Mouse (Mus musculus): ENCODE results near the gene Wbp1l. TPM values are rescaled to one million over a fixed set of nuclear protein-coding genes. Genes with fewer than 3 reads are reported as not detected.
A peak's percentile ranks its signal among the peaks of the same experiment; 100 is the strongest.

Wbp1l gene
- polyA plus RNA-seq, 1 experiment, result 16.9 TPM

DNA sequence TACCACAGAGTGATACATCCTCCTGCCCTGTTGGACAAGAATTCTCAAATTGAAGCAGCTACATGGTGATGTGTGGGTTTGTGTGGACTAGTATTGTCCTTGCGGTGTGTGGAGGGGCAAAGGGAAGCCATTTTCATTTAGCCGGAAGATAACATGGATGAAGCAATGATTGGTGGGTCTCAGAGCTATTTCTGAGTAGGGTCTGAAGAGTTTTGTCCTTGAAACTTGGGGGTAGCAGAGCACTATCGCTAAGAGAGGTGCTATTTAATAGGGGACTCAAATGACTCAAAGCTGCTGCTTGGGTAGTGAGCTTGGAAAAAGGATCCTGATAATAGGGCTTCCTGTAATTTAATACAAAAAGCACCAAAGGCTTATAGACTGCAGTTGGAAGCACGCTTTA, 697 bp upstream of the Wbp1l start:
- no peak overlapping the region for H3K4me3 ChIP-seq (ENCODE audit: control insufficient read depth, low read depth, low read length)
- H3K27ac ChIP-seq (ENCODE audit: control insufficient read depth, insufficient read depth, low read depth, low read length), result peak overlapping the region; percentile 46; the same call in 1 of the 2 replicates
- peaks cover 13% of the 10 kb centered on the region for H3K4me1 ChIP-seq (ENCODE audit: control insufficient read depth, insufficient read depth, low read length)
- H3K27me3 ChIP-seq (ENCODE audit: control insufficient read depth, insufficient read depth, low read length), result no peaks in the 10 kb centered on the region
- TF ChIP-seq CTCF (IDR thresholded peaks at IDR 0.05; ENCODE audit: control insufficient read depth, insufficient read depth, insufficient replicate concordance, low read depth, low read length), result no peak
- TF ChIP-seq POLR2A (IDR thresholded peaks at IDR 0.05; ENCODE audit: control insufficient read depth, low read depth, low read length), result no peak
- H3K36me3 ChIP-seq (ENCODE audit: control insufficient read depth, insufficient read depth, low read length), result no peaks in the 10 kb centered on the region

DNA sequence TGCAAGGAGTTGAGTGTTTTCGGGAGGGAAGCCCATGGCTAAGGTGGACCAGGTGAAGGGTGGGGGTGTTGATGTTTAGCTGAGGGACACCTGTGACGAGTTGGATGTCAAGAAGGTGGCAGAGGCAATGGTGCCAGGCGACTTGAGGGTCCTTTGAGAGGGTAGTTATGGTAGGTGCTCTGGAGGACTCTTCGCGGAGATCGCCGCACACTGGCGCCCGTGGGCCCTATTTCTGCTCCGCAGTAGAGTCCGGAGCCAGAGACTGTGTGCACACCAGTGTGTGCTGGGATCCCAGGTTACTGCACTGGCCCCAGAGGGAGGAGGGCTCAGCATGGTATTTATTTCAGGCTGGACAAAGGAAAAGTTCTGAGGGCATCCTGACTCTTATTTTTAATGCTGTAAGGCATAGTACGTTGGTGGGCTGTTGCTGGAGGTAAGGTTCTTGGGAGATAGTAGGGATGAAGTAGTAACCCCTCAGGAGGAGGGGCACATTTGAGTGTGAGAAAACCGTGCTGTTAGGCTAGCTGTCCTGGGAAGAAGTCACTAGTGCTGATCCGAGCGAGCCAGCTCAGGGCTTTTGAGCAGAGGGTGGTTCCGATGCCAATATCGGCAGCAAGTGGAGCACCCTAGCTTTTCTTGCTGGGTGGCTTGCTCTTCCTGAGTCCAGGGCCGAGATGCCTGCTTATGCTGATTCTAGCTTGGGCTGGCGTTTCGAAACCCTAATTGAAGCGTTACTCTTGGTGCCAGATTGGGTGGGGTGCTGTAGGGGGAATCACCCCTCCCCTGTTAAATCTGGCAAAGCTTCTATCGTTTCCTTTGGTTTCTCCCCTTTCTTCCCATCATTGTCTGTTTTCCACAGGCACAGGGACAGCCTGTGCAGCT, 732 bp downstream of the Wbp1l start:
- no peak for TF ChIP-seq CTCF (IDR thresholded peaks at IDR 0.05; ENCODE audit: control insufficient read depth, insufficient read depth, insufficient replicate concordance, low read depth, low read length)
- peak; percentile 14; the same call in 1 of the 2 replicates for TF ChIP-seq POLR2A (IDR thresholded peaks at IDR 0.05; ENCODE audit: control insufficient read depth, low read depth, low read length)
- no peaks in the 10 kb centered on the region for H3K27me3 ChIP-seq (ENCODE audit: control insufficient read depth, insufficient read depth, low read length)
- peak overlapping the region; percentile 32 for H3K27ac ChIP-seq (ENCODE audit: control insufficient read depth, insufficient read depth, low read depth, low read length)
- peak overlapping the region; percentile 91 for H3K4me3 ChIP-seq (ENCODE audit: control insufficient read depth, low read depth, low read length)
- H3K4me1 ChIP-seq (ENCODE audit: control insufficient read depth, insufficient read depth, low read length), result peaks cover 15% of the 10 kb centered on the region
- H3K36me3 ChIP-seq (ENCODE audit: control insufficient read depth, insufficient read depth, low read length), result no peaks in the 10 kb centered on the region

DNA sequence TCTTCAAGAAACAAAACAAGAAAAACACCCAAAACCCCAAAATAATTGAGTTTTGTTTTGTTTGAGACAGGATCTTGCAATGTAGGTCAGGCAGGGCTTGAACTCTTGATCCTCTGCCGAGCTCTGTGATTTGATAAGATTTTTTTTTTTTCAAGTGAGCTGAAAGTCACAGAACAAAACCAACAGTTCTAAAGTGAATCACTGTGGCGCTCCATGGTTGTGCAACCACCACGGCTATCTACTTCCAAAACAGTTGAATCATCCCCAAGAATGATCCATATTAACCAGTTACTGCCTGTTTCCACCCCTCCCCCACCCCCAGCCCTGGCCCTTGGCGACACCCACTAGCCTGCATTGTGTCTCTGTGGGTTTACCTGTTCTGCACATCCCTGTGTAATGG, 1.5 kb downstream of the Wbp1l start:
- H3K4me3 ChIP-seq (ENCODE audit: control insufficient read depth, low read depth, low read length), result no peak overlapping the region; the same call in 1 of the 2 replicates

DNA sequence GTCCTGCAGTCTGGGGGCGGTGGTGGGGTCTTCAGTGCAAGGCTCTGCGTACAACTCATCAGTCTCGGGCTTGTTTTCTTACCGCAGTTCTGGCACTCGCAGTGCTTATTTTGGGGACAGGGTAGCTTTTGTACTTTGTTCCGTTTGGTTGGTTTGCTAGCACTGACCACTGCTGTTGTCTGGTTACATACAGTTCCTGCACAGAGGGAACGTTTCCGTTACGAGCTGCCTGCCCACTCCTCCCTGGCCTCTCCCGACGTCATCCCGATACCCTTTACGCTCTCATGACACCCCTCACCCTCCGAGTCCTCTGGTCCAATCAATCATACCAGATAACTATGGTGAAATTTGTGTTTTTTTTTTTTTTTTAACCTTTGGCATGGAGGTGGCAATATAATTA, 2.6 kb downstream of the Wbp1l start:
- Histone ChIP-seq H3K27ac (ENCODE audit: control insufficient read depth, insufficient read depth, low read depth, low read length) (no peak overlapping the region), H3K36me3 (ENCODE audit: control insufficient read depth, insufficient read depth, low read length) (no peaks in the 10 kb centered on the region), H3K4me3 (ENCODE audit: control insufficient read depth, low read depth, low read length) (no peak overlapping the region), H3K27me3 (ENCODE audit: control insufficient read depth, insufficient read depth, low read length) (no peaks in the 10 kb centered on the region), H3K4me1 (ENCODE audit: control insufficient read depth, insufficient read depth, low read length) (peaks cover 15% of the 10 kb centered on the region)
- TF ChIP-seq CTCF (IDR thresholded peaks at IDR 0.05; ENCODE audit: control insufficient read depth, insufficient read depth, insufficient replicate concordance, low read depth, low read length) (no peak), POLR2A (IDR thresholded peaks at IDR 0.05; ENCODE audit: control insufficient read depth, low read depth, low read length) (no peak)

More for the DNA sequence above, 1.5 kb downstream of the Wbp1l start:
- peaks cover 15% of the 10 kb centered on the region for H3K4me1 ChIP-seq (ENCODE audit: control insufficient read depth, insufficient read depth, low read length)
- H3K36me3 ChIP-seq (ENCODE audit: control insufficient read depth, insufficient read depth, low read length), result no peaks in the 10 kb centered on the region
- no peaks in the 10 kb centered on the region for H3K27me3 ChIP-seq (ENCODE audit: control insufficient read depth, insufficient read depth, low read length)
- H3K27ac ChIP-seq (ENCODE audit: control insufficient read depth, insufficient read depth, low read depth, low read length), result peak overlapping the region; percentile 32; the same call in 1 of the 2 replicates
- TF ChIP-seq POLR2A (IDR thresholded peaks at IDR 0.05; ENCODE audit: control insufficient read depth, low read depth, low read length) (no peak), CTCF (IDR thresholded peaks at IDR 0.05; ENCODE audit: control insufficient read depth, insufficient read depth, insufficient replicate concordance, low read depth, low read length) (no peak)

DNA sequence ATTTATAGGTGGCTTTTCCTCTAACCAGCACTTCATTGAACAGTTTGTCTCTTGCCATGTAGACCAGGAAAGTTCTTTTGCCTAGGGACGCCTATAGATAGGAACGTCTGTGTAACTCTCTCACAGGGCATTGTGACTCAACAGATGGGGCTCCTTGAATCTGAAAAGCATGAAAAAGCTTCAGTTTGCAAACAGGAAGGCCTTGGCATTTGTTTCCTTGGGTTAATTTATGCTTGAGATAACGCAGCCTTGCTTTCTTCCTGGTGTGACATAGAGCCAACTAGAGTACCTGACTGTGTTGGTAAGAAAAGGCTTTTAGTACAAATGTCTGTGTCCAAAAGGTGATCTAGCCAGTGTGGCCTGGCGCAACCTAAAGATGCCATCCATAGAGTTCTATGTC, 3.5 kb downstream of the Wbp1l start:
- TF ChIP-seq POLR2A (IDR thresholded peaks at IDR 0.05; ENCODE audit: control insufficient read depth, low read depth, low read length), result no peak
- no peak for TF ChIP-seq CTCF (IDR thresholded peaks at IDR 0.05; ENCODE audit: control insufficient read depth, insufficient read depth, insufficient replicate concordance, low read depth, low read length)
- Histone ChIP-seq H3K27me3 (ENCODE audit: control insufficient read depth, insufficient read depth, low read length) (no peaks in the 10 kb centered on the region), H3K27ac (ENCODE audit: control insufficient read depth, insufficient read depth, low read depth, low read length) (no peak overlapping the region), H3K4me3 (ENCODE audit: control insufficient read depth, low read depth, low read length) (no peak overlapping the region), H3K4me1 (ENCODE audit: control insufficient read depth, insufficient read depth, low read length) (peaks cover 15% of the 10 kb centered on the region), H3K36me3 (ENCODE audit: control insufficient read depth, insufficient read depth, low read length) (no peaks in the 10 kb centered on the region)

DNA sequence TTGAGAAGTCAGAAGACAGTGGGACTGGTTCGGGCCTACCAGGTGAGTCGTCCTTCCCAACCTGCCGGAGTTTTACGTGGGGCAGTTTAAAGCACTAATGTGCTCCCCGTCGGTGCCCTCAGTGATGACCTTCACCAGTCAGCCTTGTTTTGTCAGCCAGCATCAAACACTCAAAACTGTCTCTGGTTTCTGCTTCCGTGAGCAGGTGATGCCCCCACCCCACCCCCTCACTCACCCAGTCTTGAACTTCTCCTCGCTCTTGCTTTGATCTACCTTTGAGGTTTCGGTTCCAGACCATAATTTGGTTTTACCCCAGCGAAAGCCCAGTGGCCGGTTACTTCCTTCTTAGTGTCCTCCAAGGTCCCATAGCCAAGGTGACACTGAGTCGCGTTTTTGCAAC, 7.8 kb downstream of the Wbp1l start:
- no peaks in the 10 kb centered on the region for H3K27me3 ChIP-seq (ENCODE audit: control insufficient read depth, insufficient read depth, low read length)
- H3K4me1 ChIP-seq (ENCODE audit: control insufficient read depth, insufficient read depth, low read length), result peaks cover 2% of the 10 kb centered on the region
- no peaks in the 10 kb centered on the region for H3K36me3 ChIP-seq (ENCODE audit: control insufficient read depth, insufficient read depth, low read length)
- TF ChIP-seq CTCF (IDR thresholded peaks at IDR 0.05; ENCODE audit: control insufficient read depth, insufficient read depth, insufficient replicate concordance, low read depth, low read length) (no peak), POLR2A (IDR thresholded peaks at IDR 0.05; ENCODE audit: control insufficient read depth, low read depth, low read length) (no peak)
- no peak overlapping the region for H3K4me3 ChIP-seq (ENCODE audit: control insufficient read depth, low read depth, low read length)
- H3K27ac ChIP-seq (ENCODE audit: control insufficient read depth, insufficient read depth, low read depth, low read length), result no peak overlapping the region

DNA sequence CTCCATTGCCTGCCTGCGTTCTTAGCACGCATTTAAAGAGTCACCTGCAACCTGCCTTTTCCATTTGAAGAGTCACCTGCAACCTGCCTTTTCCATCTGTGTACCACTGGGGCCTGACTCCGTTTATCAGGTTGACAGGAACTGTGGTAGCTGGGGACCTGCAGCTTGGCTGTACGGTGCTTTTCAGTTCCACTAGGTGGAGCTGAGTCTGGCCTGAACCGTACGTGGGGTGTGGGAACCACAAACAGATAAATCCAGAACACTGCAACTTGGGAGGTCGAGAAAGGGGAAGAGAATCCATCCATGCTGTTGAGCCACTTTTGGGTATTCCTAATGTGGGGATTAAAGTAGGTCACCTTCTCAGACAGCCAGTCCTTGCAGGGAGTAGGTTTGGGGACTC, 8.5 kb downstream of the Wbp1l start:
- Histone ChIP-seq H3K4me3 (ENCODE audit: control insufficient read depth, low read depth, low read length) (no peak overlapping the region), H3K36me3 (ENCODE audit: control insufficient read depth, insufficient read depth, low read length) (no peaks in the 10 kb centered on the region), H3K4me1 (ENCODE audit: control insufficient read depth, insufficient read depth, low read length) (peaks cover 2% of the 10 kb centered on the region), H3K27me3 (ENCODE audit: control insufficient read depth, insufficient read depth, low read length) (no peaks in the 10 kb centered on the region), H3K27ac (ENCODE audit: control insufficient read depth, insufficient read depth, low read depth, low read length) (no peak overlapping the region)
- TF ChIP-seq CTCF (IDR thresholded peaks at IDR 0.05; ENCODE audit: control insufficient read depth, insufficient read depth, insufficient replicate concordance, low read depth, low read length) (peak; percentile 39; the same call in 1 of the 2 replicates), POLR2A (IDR thresholded peaks at IDR 0.05; ENCODE audit: control insufficient read depth, low read depth, low read length) (no peak)
